Mouse (Mus musculus): ENCODE measurements around the gene Ak5.
A peak's percentile ranks its signal among the peaks of the same experiment; 100 is the strongest.
"Not testable (repeated sequence)": the region's sequence is repeated elsewhere in the genome, so short reads cannot be mapped to it uniquely, and the experiment has no call there.

Ak5 gene

GRCm38 (mm10) chr3:152474582-152475277 is 193.4 kb downstream of the Ak5 start:
- peak in 1 of 2 experiments; percentile 44 for DNase-seq

- DNase-seq = no peak
These were observed 195.5 kb downstream of the Ak5 start for GRCm38 (mm10) chr3:152472676-152473075.

- DNase-seq = no peak
These were observed 197.8 kb downstream of the Ak5 start for GRCm38 (mm10) chr3:152470347-152470746.

GRCm38 (mm10) chr3:152469423-152470200 is 198.5 kb downstream of the Ak5 start:
- no peak for DNase-seq

GRCm38 (mm10) chr3:152468569-152469041 is 199.6 kb downstream of the Ak5 start:
- no peak for DNase-seq

GRCm38 (mm10) chr3:152468032-152468431 is 200.1 kb downstream of the Ak5 start:
- no peak for DNase-seq

GRCm38 (mm10) chr3:152467312-152467711 is 200.8 kb downstream of the Ak5 start:
- DNase-seq = no peak

- no peak for DNase-seq
These were observed 201.3 kb downstream of the Ak5 start for GRCm38 (mm10) chr3:152466849-152467248.

GRCm38 (mm10) chr3:152465338-152465737 is 202.8 kb downstream of the Ak5 start:
- no peak for DNase-seq

GRCm38 (mm10) chr3:152464462-152464861 is 203.7 kb downstream of the Ak5 start:
- DNase-seq = no peak

GRCm38 (mm10) chr3:152462900-152463299 is 205.3 kb downstream of the Ak5 start:
- no peak for DNase-seq

GRCm38 (mm10) chr3:152462038-152462547 is 206.1 kb downstream of the Ak5 start:
- DNase-seq = no peak

- DNase-seq = no peak
These were observed 207.4 kb downstream of the Ak5 start for GRCm38 (mm10) chr3:152460802-152461201.

- not testable (repeated sequence) for DNase-seq
These were observed 209.3 kb downstream of the Ak5 start for GRCm38 (mm10) chr3:152458875-152459274.

GRCm38 (mm10) chr3:152457308-152458035 is 210.7 kb downstream of the Ak5 start:
- DNase-seq = no peak

- DNase-seq = no peak
These were observed 215.0 kb downstream of the Ak5 start for GRCm38 (mm10) chr3:152453163-152453562.

GRCm38 (mm10) chr3:152446966-152447365 is 221.2 kb downstream of the Ak5 start:
- no peak for DNase-seq

GRCm38 (mm10) chr3:152444114-152444513 is 224.0 kb downstream of the Ak5 start:
- no peak for DNase-seq

GRCm38 (mm10) chr3:152442795-152443194 is 225.4 kb downstream of the Ak5 start:
- DNase-seq = no peak

GRCm38 (mm10) chr3:152438068-152438467 is 230.1 kb downstream of the Ak5 start:
- no peak for DNase-seq

GRCm38 (mm10) chr3:152435590-152435989 is 232.6 kb downstream of the Ak5 start:
- no peak for DNase-seq

GRCm38 (mm10) chr3:152432677-152433076 is 235.5 kb downstream of the Ak5 start:
- no peak for DNase-seq

- DNase-seq = no peak
These were observed 239.2 kb downstream of the Ak5 start for GRCm38 (mm10) chr3:152428925-152429324.
